ENCODE assay signal across 29 mouse cellular contexts in the genomic region with DNA sequence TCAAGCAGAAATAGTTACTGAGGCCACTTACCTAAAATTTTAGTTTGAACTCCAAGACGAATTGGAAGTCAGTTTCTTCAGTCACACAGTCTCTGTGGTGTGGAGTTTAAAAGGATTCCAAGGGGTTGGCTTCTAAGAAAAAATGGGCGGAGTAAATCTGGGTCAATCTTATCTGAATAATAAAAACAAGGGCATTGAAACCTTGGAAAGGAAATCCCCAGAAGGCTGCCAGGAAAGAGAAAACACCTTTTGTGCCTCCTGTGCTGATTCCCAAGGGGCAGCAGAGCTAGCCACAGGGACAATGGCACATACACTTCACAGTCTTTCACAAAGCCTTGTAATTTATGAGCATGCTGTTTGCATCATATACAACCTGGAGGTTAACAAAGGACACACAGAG. TPM values are rescaled to one million over a fixed set of nuclear protein-coding genes. Genes with fewer than 3 reads are reported as not detected.
A peak's percentile ranks its signal among the peaks of the same experiment; 100 is the strongest.
DNase-seq lines count a peak whose midpoint lies in the region; ATAC-seq and TF ChIP-seq lines count a peak whose summit lies in the region.
"Had no signal": no experiment of that assay in that cellular context is flagged by ENCODE, and none has a peak within 500 bp of the region (broad histone marks: within the 10 kb centered on the region; RNA-seq: fewer than 3 reads in every experiment).

A gene (minus strand): TSS at position 101 of the 400 bp plus-strand sequence.

- H3K36me3 ChIP-seq in hindbrain, postnatal 0 days (ENCODE audit: insufficient read depth, low read length) = no peaks in the 10 kb centered on the region
- no peaks in the 10 kb centered on the region for H3K36me3 ChIP-seq in hindbrain, embryonic 11.5 days (ENCODE audit: control insufficient read depth, insufficient read depth, low read length)
- no peaks in the 10 kb centered on the region for H3K36me3 ChIP-seq in neural tube, embryonic 11.5 days (ENCODE audit: control insufficient read depth, insufficient read depth, low read length)
- no peaks in the 10 kb centered on the region for H3K36me3 ChIP-seq in intestine, postnatal 0 days (ENCODE audit: control insufficient read depth, insufficient read depth)
- no peaks in the 10 kb centered on the region for H3K36me3 ChIP-seq in stomach, embryonic 16.5 days (ENCODE audit: control insufficient read depth, insufficient read depth, low read length)
- H3K36me3 ChIP-seq: heart, embryonic 10.5 days; limb, embryonic 13.5 days had no signal

- H3K9ac ChIP-seq in hindbrain, postnatal 0 days (replicated peaks; ENCODE audit: low read length) = no peak within 1 kb of the TSS
- H3K9ac ChIP-seq in hindbrain, embryonic 11.5 days (ENCODE audit: low read depth, low read length) = no peak within 1 kb of the TSS
- H3K9ac ChIP-seq in neural tube, embryonic 11.5 days (ENCODE audit: low read length) = no peak within 1 kb of the TSS
- no peak within 1 kb of the TSS for H3K9ac ChIP-seq in intestine, postnatal 0 days (ENCODE audit: low read depth, low read length)
- 0 out of 2 replicates have a peak within 1 kb of the TSS, but pooled peaks have one; percentile 12 for H3K9ac ChIP-seq in stomach, embryonic 16.5 days (ENCODE audit: low read length)
- H3K9ac ChIP-seq: limb, embryonic 13.5 days; lung, embryonic 14.5 days had no signal

- H3K4me1 ChIP-seq in hindbrain, postnatal 0 days (ENCODE audit: insufficient read depth, low read length) = no peaks in the 10 kb centered on the region
- H3K4me1 ChIP-seq in hindbrain, embryonic 11.5 days (replicated peaks; ENCODE audit: control insufficient read depth, insufficient read depth, low read length) = no peaks in the 10 kb centered on the region
- peaks cover 5% of the 10 kb centered on the region; the same call in 1 of the 2 replicates for H3K4me1 ChIP-seq in neural tube, embryonic 11.5 days (ENCODE audit: control insufficient read depth, insufficient read depth, low read length)
- peaks cover 6% of the 10 kb centered on the region for H3K4me1 ChIP-seq in intestine, postnatal 0 days (replicated peaks; ENCODE audit: control insufficient read depth, insufficient read depth, low read length)
- no peaks in the 10 kb centered on the region for H3K4me1 ChIP-seq in stomach, embryonic 16.5 days (ENCODE audit: control insufficient read depth, insufficient read depth, low read length)
- H3K4me1 ChIP-seq: limb, embryonic 13.5 days had no signal

- DNase-seq in hindbrain, postnatal 0 days (ENCODE audit: low spot score) = peak; percentile 1
- no peak for DNase-seq in hindbrain, embryonic 11.5 days (ENCODE audit: low spot score)
- no peak for DNase-seq in neural tube, embryonic 11.5 days (ENCODE audit: low spot score)
- no peak for DNase-seq in neural tube, embryonic 10.5 days (ENCODE audit: extremely low spot score, low spot score)
- no peak for DNase-seq in kidney, postnatal 36 days
- DNase-seq: adrenal gland, postnatal 36 days; cerebellum, adult 11-12 months; cerebellum, postnatal 14 days; heart, postnatal 4 days; kidney, adult 2 months; layer of hippocampus, postnatal 36 days; lung, embryonic 14.5 days; lung, postnatal 36 days; right cerebral cortex, postnatal 14 days; thymus, adult 2 months had no signal

- no peak within 1 kb of the TSS for H3K4me3 ChIP-seq in hindbrain, postnatal 0 days (ENCODE audit: low read length)
- H3K4me3 ChIP-seq in hindbrain, embryonic 11.5 days (ENCODE audit: low read depth, low read length) = no peak within 1 kb of the TSS
- H3K4me3 ChIP-seq in neural tube, embryonic 11.5 days (ENCODE audit: low read depth, low read length) = no peak within 1 kb of the TSS
- H3K4me3 ChIP-seq in intestine, postnatal 0 days (ENCODE audit: low read depth, low read length) = no peak within 1 kb of the TSS
- no peak within 1 kb of the TSS for H3K4me3 ChIP-seq in stomach, embryonic 16.5 days (replicated peaks; ENCODE audit: low read length)
- H3K4me3 ChIP-seq: heart, embryonic 10.5 days; limb, embryonic 13.5 days had no signal

- no peak for TF ChIP-seq CTCF in hindbrain, postnatal 0 days (IDR thresholded peaks at IDR 0.05; ENCODE audit: low read depth)
- TF ChIP-seq CTCF in intestine, postnatal 0 days (IDR thresholded peaks at IDR 0.05; ENCODE audit: low read depth) = no peak

- H3K4me2 ChIP-seq in hindbrain, postnatal 0 days (ENCODE audit: low read depth, low read length) = no peak within 1 kb of the TSS
- H3K4me2 ChIP-seq in hindbrain, embryonic 11.5 days (replicated peaks; ENCODE audit: low read depth, low read length) = no peak within 1 kb of the TSS
- no peak within 1 kb of the TSS for H3K4me2 ChIP-seq in neural tube, embryonic 11.5 days (ENCODE audit: low read depth)
- H3K4me2 ChIP-seq in intestine, postnatal 0 days (replicated peaks; ENCODE audit: low read depth) = no peak within 1 kb of the TSS
- H3K4me2 ChIP-seq in stomach, embryonic 16.5 days (ENCODE audit: low read depth, low read length) = no peak within 1 kb of the TSS
- H3K4me2 ChIP-seq: limb, embryonic 13.5 days; lung, embryonic 14.5 days had no signal

- no peaks in the 10 kb centered on the region for H3K9me3 ChIP-seq in hindbrain, postnatal 0 days (ENCODE audit: low read length)
- H3K9me3 ChIP-seq in hindbrain, embryonic 11.5 days (ENCODE audit: control insufficient read depth, low read length) = no peaks in the 10 kb centered on the region
- H3K9me3 ChIP-seq in neural tube, embryonic 11.5 days (ENCODE audit: control insufficient read depth, low read length) = no peaks in the 10 kb centered on the region
- no peaks in the 10 kb centered on the region for H3K9me3 ChIP-seq in intestine, postnatal 0 days (ENCODE audit: control insufficient read depth)
- no peaks in the 10 kb centered on the region for H3K9me3 ChIP-seq in stomach, embryonic 16.5 days (replicated peaks; ENCODE audit: control insufficient read depth, low read length)
- H3K9me3 ChIP-seq: heart, embryonic 10.5 days; limb, embryonic 13.5 days had no signal

- no peak for ATAC-seq in hindbrain, postnatal 0 days
- ATAC-seq in hindbrain, embryonic 11.5 days (ENCODE audit: low FRiP score) = no peak; the same call in 1 of the 2 replicates
- ATAC-seq in neural tube, embryonic 11.5 days (ENCODE audit: insufficient read depth, low FRiP score, low TSS enrichment) = 0 out of 2 replicates have a peak, but pooled peaks have one; percentile 48
- no peak for ATAC-seq in intestine, postnatal 0 days
- ATAC-seq in stomach, embryonic 16.5 days (ENCODE audit: insufficient read depth, low FRiP score) = no peak
- no peak for ATAC-seq in megakaryocyte, adult 5-6 weeks (ENCODE audit: poor library complexity, severe bottlenecking)

- no peaks in the 10 kb centered on the region for H3K27me3 ChIP-seq in hindbrain, postnatal 0 days (ENCODE audit: insufficient read depth, low read length)
- H3K27me3 ChIP-seq in hindbrain, embryonic 11.5 days (ENCODE audit: control insufficient read depth, insufficient read depth, low read length) = no peaks in the 10 kb centered on the region
- H3K27me3 ChIP-seq in neural tube, embryonic 11.5 days (ENCODE audit: control insufficient read depth, insufficient read depth, low read length) = no peaks in the 10 kb centered on the region
- H3K27me3 ChIP-seq in intestine, postnatal 0 days (replicated peaks; ENCODE audit: control insufficient read depth, insufficient read depth, low read length) = no peaks in the 10 kb centered on the region
- no peaks in the 10 kb centered on the region for H3K27me3 ChIP-seq in stomach, embryonic 16.5 days (ENCODE audit: control insufficient read depth, insufficient read depth, low read length)
- H3K27me3 ChIP-seq: limb, embryonic 13.5 days had no signal

- 49% methylated on average over 2 of the region's 2 CpGs for WGBS in hindbrain, postnatal 0 days
- WGBS in hindbrain, embryonic 11.5 days = 43% methylated on average over 2 of the region's 2 CpGs
- 41% methylated on average over 2 of the region's 2 CpGs for WGBS in neural tube, embryonic 11.5 days
- WGBS in intestine, postnatal 0 days = 41% methylated on average over 2 of the region's 2 CpGs
- WGBS in stomach, embryonic 16.5 days = 63% methylated on average over 2 of the region's 2 CpGs

- no peak within 1 kb of the TSS for H3K27ac ChIP-seq in hindbrain, postnatal 0 days
- H3K27ac ChIP-seq in hindbrain, embryonic 11.5 days (ENCODE audit: low read depth, low read length) = no peak within 1 kb of the TSS
- H3K27ac ChIP-seq in neural tube, embryonic 11.5 days (ENCODE audit: low read depth, low read length) = no peak within 1 kb of the TSS
- no peak within 1 kb of the TSS for H3K27ac ChIP-seq in intestine, postnatal 0 days (ENCODE audit: low read depth, low read length)
- H3K27ac ChIP-seq in stomach, embryonic 16.5 days (ENCODE audit: low read length) = peak within 1 kb of the TSS; percentile 56
- H3K27ac ChIP-seq: heart, embryonic 10.5 days; kidney, postnatal 0 days; limb, embryonic 13.5 days had no signal

RNA-seq across cellular contexts. Expression of the gene that starts here (rescaled TPM):
- total RNA-seq in hindbrain, postnatal 0 days (2014; rRNA removed) = 0.16 and 0.18 TPM in 2 replicates
- polyA plus RNA-seq in hindbrain, postnatal 0 days (2015; fragmentation: Nextera tagmentation; extraction: Ambion mirVana) = 1.6 and 2.4 TPM in 2 replicates
- 0.20 TPM in 1 of 2 replicates, not detected in the other for polyA plus RNA-seq in hindbrain, embryonic 11.5 days (2014; fragmentation: Nextera tagmentation; extraction: Ambion mirVana)
- 0.24 and 0.58 TPM in 2 replicates for polyA plus RNA-seq in neural tube, embryonic 11.5 days (2014; fragmentation: Nextera tagmentation; extraction: Ambion mirVana)
- polyA plus RNA-seq in intestine, postnatal 0 days (2015; fragmentation: Nextera tagmentation; extraction: Ambion mirVana) = 21.7 and 23.3 TPM in 2 replicates
- polyA plus RNA-seq in stomach, embryonic 16.5 days (2015; fragmentation: Nextera tagmentation; extraction: Ambion mirVana) = 117 and 170 TPM in 2 replicates
- total RNA-seq in megakaryocyte, adult 5-6 weeks (2015) = not detected in 2 replicates
- total RNA-seq in megakaryocyte, adult 5-6 weeks (2017) = not detected in 2 replicates
- total RNA-seq: adrenal gland, adult 18-20 months; adrenal gland, postnatal 36 days; ES-E14; gastrocnemius, adult 8-10 months; granulocyte monocyte progenitor cell, adult 5-6 weeks; left cerebral cortex, postnatal 10 days; neutrophil, adult 5-6 weeks had no signal
- polyA plus RNA-seq: embryonic facial prominence, embryonic 11.5 days; forebrain, embryonic 11.5 days; heart, embryonic 10.5 days had no signal

Comparison
In these comparisons a context has a peak if more than half of its experiments do, and no peak if none do; other contexts are left out.
1. Peak in ATAC-seq in neural tube, embryonic 11.5 days; RNA of the gene not detected or under 1 TPM.